Mouse (Mus musculus) testis, adult 2 months (tissue): ENCODE data around the gene Tom1l1. TPM values are rescaled to one million over a fixed set of nuclear protein-coding genes. Genes with fewer than 3 reads are reported as not detected.
A peak's percentile ranks its signal among the peaks of the same experiment; 100 is the strongest.
"Not testable (repeated sequence)": the region's sequence is repeated elsewhere in the genome, so short reads cannot be mapped to it uniquely, and the experiment has no call there.

Experiments
- H3K27ac ChIP-seq: fragments of 200-500 bp; 2 replicates; pipeline ENCODE4 v1.5.1; 2012; ENCODE audit warnings: low read depth, low read length; ENCODE audit not compliant: control insufficient read depth, insufficient read depth
- H3K27me3 ChIP-seq: fragments of 200-500 bp; 2 replicates; pipeline ENCODE4 v1.6.1; 2012; ENCODE audit warnings: mild to moderate bottlenecking, low read length, moderate library complexity; ENCODE audit not compliant: control insufficient read depth, insufficient read depth
- H3K36me3 ChIP-seq: fragments of 200-500 bp; 2 replicates; pipeline ENCODE4 v1.6.1; 2012; ENCODE audit warnings: mild to moderate bottlenecking, low read length; ENCODE audit not compliant: control insufficient read depth, insufficient read depth
- H3K4me1 ChIP-seq: fragments of 200-500 bp; 2 replicates; pipeline ENCODE4 v1.6.1; 2012; ENCODE audit warnings: low read length; ENCODE audit not compliant: control insufficient read depth, insufficient read depth
- H3K4me3 ChIP-seq: fragments of 200-500 bp; 2 replicates; pipeline ENCODE4 v1.5.1; 2012; ENCODE audit warnings: low read depth, mild to moderate bottlenecking, low read length, moderate library complexity, mixed read lengths; ENCODE audit not compliant: control insufficient read depth
- CTCF ChIP-seq: fragments of 200-500 bp; IDR thresholded peaks from 2 replicates; pipeline ENCODE4 v1.5.1; 2012; ENCODE audit warnings: low read depth, mild to moderate bottlenecking, inconsistent platforms, low read length, moderate library complexity; ENCODE audit not compliant: control insufficient read depth, insufficient read depth, insufficient replicate concordance
- POLR2A ChIP-seq: fragments of 200-500 bp; IDR thresholded peaks from 2 replicates; pipeline ENCODE4 v1.6.1; 2012; ENCODE audit warnings: low read depth, mild to moderate bottlenecking, inconsistent platforms, low read length, moderate library complexity; ENCODE audit not compliant: control insufficient read depth
- polyA plus RNA-seq: library from polyadenylated mRNA; depleted of rRNA; stranded (reverse); fragments of >200 nt; gene quantifications from 2 replicates; pipeline ENCODE4 v1.2.3, GENCODE M21; 2012; rRNA removed

Gene Tom1l1
- polyA plus RNA-seq = 3.0 and 3.7 TPM in 2 replicates

DNA sequence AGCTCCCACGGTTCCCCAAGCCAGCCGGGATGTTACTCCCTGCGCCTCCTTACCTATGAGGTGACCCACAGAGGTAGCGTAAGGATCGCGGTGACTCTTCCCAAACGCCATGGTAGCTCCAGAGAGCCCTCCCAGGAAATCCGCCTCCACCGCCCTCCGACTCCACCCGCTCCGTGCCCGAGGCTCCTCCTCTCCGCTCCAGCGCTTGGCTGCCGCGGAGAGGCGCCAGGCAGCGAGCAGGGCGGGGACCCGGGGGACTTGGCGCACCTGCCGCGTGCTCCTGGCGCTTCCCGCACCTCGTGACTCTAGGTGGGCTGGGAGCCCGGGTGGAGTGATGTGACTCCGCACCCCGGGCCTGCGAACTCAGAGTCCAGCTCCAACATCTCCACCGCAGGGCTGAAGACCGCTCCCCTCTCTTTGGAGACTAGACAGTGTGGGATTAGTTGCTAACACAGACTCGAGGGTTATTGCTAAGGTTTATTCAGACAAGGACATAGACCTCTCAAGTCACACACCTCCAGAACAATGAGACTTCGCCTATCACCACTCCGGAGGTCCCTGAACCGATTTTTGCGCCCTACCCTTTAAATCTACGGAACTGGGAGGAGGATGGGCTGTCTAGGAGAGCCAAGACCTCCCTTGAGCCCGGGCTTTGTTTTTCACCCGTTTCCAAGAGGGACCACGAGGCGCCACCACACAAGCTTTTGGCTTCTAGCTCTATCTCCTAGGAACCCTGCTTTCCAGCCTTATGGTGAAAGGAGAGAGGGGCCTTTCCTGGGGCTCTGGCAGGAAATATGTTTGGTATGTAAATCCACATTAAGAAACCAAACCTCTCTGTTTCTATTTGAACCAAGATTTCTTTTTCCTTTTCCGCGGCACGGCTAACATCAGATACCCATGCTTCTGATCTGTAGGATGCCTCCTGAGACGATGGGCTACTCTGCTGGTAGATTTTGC, at the start of gene Tom1l1:
Tom1l1 (minus strand) TSS at position 907 of the 957 bp plus-strand sequence.
- H3K36me3 ChIP-seq = no peaks in the 10 kb centered on the region
- H3K4me3 ChIP-seq = peak within 1 kb of the TSS; percentile 82
- no peak within 1 kb of the TSS for H3K27ac ChIP-seq
- H3K27me3 ChIP-seq = no peaks in the 10 kb centered on the region
- no peaks in the 10 kb centered on the region; the same call in 1 of the 2 replicates for H3K4me1 ChIP-seq
- TF ChIP-seq CTCF (no peak), POLR2A (no peak)

DNA sequence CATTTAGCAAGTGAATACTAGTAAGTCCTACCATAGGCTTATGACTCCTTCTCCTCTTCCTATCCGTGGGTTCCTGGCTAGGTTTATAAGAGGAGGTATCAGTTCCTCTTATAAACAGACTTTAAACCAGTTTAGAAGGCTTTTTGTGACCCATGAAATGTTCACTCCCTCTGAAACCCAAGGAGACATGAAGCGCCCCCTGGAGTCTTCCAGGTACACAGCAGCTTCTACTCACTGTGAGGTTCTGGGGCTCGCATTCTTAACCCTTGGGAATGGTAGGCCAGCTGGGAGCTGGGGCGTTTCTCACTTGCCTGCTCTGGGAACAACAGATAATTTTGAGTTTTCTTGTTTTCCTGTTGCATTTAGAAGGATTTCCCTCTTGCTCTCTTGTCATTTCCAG, 45.4 kb upstream of the Tom1l1 start:
- TF ChIP-seq CTCF = peak; percentile 12; the same call in 1 of the 2 replicates
- no peak for TF ChIP-seq POLR2A
- no peaks in the 10 kb centered on the region for H3K27me3 ChIP-seq

DNA sequence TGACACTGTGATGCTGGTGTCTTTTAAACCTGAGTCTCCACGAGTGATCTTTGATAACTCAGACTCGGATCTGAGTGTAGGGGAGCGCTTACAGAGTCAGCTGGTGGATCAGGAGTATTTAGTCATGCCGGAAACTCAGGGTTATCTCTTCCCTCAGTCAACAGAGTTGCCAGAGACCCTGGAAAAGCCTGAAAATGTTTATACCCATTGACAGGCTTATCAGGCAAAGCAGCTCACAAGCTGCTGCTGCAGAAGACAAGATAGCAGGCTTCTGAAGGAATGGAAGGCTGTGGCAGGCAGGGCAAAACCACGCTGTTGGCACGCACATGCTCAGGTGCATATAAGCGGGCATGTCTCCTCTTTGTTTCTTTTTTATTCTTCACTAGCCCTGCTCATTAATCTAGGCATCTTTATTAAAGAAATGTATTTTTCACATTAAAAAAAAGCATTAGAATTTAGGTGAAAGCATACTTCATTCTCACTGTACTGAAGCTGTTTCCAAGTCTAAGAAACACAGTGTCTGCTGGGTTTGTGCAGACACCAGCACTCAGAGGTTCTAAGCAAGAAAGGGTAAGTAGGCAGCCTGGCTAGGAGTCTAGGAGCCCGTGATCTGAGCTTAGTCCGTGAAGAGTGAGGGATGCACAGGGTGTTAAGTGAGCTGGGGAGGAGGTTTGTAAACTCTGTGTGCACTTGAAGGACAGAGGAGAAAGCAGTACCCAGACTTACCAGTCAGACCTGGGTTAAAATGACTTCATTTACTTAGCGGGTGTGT, 39.4 kb upstream of the Tom1l1 start:
- Histone ChIP-seq H3K36me3 (no peaks in the 10 kb centered on the region), H3K4me3 (no peak overlapping the region), H3K4me1 (no peaks in the 10 kb centered on the region), H3K27ac (no peak overlapping the region), H3K27me3 (no peaks in the 10 kb centered on the region)
- TF ChIP-seq POLR2A (no peak), CTCF (no peak)

More for the DNA sequence above, 45.4 kb upstream of the Tom1l1 start:
- H3K4me1 ChIP-seq = no peaks in the 10 kb centered on the region
- no peak overlapping the region for H3K27ac ChIP-seq
- no peaks in the 10 kb centered on the region for H3K36me3 ChIP-seq
- H3K4me3 ChIP-seq = no peak overlapping the region

DNA sequence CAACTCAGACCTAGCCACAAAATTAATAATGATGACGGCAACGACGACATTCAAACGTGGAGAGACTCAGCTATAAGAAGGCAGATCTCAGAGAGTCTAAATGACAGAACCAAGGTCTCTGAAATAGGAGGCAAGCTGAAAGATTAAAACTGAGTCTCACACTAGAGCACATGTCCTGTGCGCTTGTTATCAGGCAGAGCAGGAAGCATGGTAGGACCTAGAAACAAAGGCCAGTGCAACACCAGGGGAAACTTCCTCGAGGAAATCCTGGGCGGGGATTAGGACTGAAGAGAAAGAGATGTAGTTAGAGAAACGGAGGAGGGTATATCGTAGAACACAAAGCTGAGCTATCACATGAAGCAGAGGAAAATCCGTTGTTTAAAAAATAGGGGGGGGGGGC, 38.6 kb upstream of the Tom1l1 start:
- H3K27me3 ChIP-seq = no peaks in the 10 kb centered on the region
- H3K36me3 ChIP-seq = no peaks in the 10 kb centered on the region
- H3K4me3 ChIP-seq = no peak overlapping the region
- no peak for TF ChIP-seq CTCF
- TF ChIP-seq POLR2A = no peak
- H3K27ac ChIP-seq = no peak overlapping the region
- H3K4me1 ChIP-seq = no peaks in the 10 kb centered on the region

DNA sequence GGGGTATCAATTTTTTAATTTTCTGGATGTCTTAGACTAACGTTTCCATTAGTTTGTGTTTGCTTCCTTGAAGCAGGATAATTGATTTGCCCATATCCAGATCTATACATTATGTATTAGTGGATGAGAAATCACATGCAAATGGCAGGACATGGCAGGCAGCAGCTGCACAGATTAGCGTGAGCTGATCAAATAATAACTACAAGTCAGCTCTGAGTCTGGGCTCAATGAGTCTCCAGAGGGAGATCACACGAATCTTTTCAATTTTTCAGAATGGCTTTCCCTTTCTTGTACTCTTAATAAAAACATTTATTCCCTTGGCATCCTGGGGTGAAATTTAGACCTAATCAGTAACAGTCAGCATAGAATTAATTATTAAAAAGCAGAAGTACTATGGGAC, 34.1 kb upstream of the Tom1l1 start:
- Histone ChIP-seq H3K27ac (no peak overlapping the region), H3K36me3 (no peaks in the 10 kb centered on the region), H3K4me1 (no peaks in the 10 kb centered on the region), H3K4me3 (no peak overlapping the region), H3K27me3 (no peaks in the 10 kb centered on the region)
- no peak for TF ChIP-seq CTCF
- TF ChIP-seq POLR2A = no peak

DNA sequence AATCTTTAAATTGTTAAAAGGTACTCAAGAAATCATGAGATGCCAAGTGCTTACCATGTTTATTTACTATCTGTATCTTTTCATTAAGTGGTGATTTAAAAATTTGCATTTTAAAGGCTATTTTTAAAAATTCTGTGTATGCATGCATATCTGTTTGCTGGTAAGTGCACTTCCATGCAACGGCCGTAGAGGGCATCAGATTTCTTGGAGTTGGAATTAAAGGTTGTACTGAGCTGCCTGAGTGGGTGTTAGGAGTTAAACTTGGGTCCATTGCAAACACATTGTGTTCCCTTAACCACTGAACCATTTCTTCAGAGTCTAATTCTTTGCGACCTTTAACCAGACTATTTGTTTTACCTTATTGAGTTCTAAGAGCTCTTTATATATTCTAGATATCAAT, 29.6 kb upstream of the Tom1l1 start:
- Histone ChIP-seq H3K27ac (no peak overlapping the region), H3K36me3 (no peaks in the 10 kb centered on the region), H3K4me3 (no peak overlapping the region), H3K27me3 (no peaks in the 10 kb centered on the region), H3K4me1 (no peaks in the 10 kb centered on the region)
- TF ChIP-seq CTCF (no peak), POLR2A (no peak)

DNA sequence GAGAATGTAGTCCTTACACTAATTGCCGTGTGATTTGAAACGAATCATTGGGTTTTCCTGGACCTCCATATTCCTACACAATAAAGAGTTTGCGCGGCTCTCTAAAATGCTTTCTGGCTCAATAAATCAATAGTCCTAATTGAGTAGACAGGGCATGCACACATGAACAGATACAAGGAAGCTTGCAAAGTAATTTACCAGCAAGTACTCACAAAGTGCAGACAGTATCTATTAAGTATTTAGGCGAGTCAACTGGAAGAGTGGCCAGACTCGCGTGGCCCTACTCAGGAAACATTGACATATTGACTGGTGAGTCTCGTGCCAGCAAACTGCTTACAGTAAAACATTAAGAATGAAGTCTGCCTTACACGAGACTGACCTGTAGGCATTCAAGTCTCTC, 23.4 kb upstream of the Tom1l1 start:
- no peaks in the 10 kb centered on the region for H3K36me3 ChIP-seq
- TF ChIP-seq CTCF (no peak), POLR2A (no peak)

DNA sequence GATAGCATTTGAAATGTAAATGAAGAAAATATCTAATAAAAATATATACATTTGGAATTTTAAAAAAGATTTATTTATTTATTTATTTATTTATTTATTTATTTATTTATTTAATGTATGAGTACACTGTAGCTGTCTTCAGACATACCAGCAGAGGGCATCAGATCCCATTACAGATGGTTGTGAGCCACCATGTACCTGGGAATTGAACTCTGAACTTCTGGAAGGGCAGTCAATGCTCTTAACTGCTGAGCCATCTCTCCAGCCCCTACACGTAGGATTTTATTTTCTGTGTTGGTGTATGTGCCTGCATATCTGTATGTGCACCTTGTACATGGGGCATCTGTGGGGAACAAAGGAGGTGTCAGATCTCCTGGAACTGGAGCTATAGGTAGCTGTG, 19.0 kb upstream of the Tom1l1 start:
- not testable (repeated sequence) for H3K4me3 ChIP-seq, H3K4me1 ChIP-seq, H3K27ac ChIP-seq, H3K36me3 ChIP-seq, H3K27me3 ChIP-seq

More for the DNA sequence above, 23.4 kb upstream of the Tom1l1 start:
- no peaks in the 10 kb centered on the region for H3K4me1 ChIP-seq
- no peaks in the 10 kb centered on the region for H3K27me3 ChIP-seq
- no peak overlapping the region for H3K27ac ChIP-seq
- H3K4me3 ChIP-seq = no peak overlapping the region
